Mouse (Mus musculus) forelimb bud, embryonic 11.5 days (tissue): ENCODE results near the gene Wdr31.
A peak's percentile ranks its signal among the peaks of the same experiment; 100 is the strongest.

ENCODE experiments used
- DNase-seq: peaks from one replicate; pipeline ENCODE4 v3.0.0-alpha.2; 2012; ENCODE audit warnings: low read depth, low spot score

Wdr31 gene

DNA sequence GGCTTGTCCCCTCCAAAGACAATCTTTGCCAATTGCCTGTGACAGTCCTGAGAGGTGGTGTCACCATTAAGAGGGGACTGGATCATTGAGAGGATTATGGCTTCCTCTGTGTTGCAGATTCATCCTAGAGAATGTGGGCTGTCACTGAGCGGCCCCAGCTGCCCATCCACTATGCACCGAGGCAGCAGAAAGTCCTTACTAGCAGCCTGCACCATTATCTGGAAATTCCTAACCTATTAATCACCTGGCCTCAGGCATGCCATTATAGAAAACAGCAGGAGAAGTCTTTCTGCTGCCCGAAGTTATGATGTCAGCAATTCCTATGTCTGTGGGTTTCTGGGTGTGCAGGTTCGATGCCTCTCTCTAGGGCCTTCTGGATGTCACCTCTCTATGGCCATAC lies 29.7 kb downstream of the Wdr31 start:
- DNase-seq = peak; percentile 9

DNA sequence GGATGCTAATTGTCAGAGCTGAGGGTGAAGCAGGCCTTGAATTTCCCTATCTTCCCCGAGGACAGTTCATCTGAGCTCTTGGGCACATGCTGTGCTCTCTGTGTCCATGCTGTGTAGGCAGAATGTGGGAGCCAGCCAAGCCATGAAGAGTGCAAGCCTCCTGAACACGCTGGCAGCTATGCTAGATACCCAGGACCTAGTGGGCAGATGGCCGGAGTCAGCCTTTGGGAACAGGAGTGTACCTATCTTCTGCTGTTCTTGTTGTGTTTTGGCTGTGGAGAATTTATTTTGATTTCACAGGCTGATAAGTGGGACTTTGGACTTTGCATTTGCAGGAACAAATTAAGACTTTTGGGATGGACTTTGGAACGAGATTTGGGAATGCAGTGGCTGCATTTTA lies 30.2 kb downstream of the Wdr31 start:
- DNase-seq = no peak

DNA sequence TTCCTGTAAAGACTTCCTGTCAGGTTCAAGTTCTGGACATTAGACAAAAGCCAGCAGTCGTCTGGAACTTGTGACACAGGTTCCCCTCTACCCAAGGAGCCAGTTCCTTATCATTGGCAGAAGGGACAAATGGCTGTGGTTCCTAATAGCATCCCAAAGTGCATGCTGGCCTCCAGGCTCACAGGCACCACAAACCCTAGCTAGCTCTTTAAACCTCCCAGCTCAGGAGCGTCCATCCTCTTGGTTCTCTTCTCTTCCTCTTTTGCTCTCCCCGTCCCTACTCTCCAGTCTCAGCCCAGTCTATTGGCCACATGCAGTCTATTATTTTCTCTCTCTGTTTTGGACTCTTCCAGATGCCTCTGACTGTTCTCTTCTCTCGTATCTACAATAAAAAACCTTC lies 30.9 kb downstream of the Wdr31 start:
- no peak for DNase-seq

DNA sequence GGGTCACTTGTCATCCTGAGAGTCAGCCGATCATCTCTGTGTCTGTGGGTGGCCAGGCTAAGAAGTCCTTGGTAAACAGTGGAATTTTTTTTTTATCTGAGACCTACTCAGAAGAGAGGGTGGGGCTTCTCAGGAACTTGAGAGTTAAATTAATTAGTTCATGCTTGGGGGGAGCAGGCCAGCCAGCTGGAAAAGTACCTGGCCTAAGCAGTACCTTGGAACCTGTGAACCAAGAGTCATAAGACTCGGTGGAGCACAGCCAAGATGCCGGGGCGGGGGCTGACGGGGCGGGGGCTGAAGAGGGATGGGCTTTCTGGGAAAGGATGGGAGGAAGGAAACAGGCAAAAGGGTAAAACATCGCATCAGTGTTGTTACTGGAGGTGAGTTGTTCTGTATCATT lies 32.8 kb downstream of the Wdr31 start:
- no peak for DNase-seq

DNA sequence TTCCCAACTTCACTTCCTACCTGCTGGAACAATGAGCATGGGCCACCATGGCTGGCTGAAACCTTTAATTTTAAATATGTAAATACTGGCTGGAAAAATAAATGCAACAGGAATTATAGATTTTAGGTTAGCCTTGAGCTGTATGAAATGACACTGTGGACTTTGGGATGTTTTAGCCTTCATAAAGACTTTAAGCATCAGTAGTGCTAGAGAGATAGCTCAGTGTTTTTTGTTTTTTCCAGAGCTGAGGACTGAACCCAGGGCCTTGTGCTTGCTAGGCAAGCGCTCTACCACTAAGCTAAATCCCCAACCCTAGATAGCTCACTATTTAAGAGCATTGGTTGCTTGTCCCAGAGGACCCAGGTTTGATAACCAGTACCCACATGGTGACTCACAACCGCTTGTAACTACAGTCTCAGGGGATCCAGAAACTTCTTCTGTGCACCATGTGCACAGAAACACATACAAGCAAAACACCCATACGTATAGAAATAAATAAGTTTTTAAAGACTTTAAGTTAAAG lies 33.4 kb downstream of the Wdr31 start:
- DNase-seq = no peak

DNA sequence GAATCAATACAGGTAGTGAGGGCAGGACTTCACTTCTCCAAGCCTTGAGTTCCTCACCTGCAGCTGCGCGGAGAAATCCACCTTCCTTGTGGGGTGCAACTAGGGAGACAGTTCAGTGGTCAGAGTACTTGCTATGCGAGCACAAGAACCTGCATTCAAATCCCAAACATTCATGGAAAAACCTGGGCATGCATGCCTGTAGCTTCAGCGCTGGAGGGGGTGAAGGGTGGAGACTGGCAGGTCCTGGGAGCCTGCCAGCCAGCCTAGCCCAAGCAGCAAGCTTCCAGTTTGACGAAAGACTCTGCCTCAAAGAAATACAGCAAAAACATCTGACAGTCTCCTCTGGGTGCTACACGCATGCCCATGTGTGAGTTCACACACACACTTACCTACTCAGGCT lies 35.6 kb downstream of the Wdr31 start, which contains the start of gene Rnf183:
Rnf183 (minus strand) TSS at position 172 of the 400 bp plus-strand sequence.
- DNase-seq = no peak

DNA sequence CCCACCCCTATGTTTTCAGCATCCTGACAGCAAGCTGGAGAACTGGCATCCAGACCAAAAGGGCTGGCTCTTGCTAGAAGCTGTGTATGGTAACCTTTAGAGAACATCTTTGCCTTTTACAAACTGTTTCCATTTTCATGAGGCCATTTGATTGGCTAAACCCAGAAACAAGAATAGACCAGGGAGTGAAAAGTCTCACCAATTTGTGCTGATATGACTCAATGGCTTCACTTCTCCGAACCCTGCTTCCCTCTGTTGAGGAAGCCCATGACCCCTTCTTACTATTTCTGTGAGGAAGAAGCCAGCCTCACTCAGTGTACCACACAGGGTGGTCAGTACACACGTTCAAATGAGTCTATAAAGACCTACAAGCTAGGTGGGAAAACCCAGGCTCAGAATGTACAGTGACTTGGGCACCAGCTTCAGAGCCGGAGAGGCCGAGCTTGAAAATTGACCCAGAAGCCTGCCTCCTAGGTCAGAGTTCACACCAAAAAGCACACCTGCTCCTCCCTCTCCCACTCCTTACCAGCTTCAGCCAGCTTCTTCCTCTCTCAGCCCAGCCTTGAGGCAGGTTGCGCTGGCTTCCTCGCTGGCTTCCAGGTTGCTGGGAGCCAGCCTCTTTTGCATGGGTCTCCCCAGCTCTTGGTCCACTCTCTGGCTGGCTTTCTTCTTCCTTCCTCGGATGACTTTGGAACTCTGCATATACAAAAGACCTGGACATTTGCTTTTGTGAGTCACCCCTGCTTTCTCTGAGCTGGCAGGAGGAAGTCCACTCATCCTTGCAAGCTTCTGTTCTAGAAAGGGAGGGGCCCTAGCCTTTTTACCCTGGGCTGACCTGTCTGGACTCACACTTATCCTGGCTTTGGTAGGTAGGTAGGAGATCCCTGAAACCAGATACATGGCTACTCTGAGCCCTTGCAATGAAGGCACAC lies 36.5 kb downstream of the Wdr31 start:
- DNase-seq = no peak

DNA sequence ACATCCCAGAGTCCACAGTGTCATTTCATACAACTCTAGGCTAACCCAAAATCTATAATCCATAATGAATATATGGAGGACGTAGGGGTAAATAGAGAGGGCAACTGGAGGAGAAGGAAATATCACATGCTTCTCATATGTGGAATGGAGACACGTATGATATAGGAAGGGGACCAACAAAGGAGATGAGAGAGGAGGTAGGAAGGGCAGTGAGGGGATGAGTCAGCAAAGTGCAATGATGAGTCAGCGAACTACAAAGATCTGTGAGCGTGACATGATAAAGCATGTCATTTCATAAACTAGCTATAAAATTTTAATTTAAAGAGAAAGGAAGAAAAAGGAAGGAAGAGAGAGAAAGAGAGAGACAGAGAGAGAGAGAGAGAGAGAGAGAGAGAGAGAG lies 39.2 kb downstream of the Wdr31 start:
- no peak for DNase-seq

DNA sequence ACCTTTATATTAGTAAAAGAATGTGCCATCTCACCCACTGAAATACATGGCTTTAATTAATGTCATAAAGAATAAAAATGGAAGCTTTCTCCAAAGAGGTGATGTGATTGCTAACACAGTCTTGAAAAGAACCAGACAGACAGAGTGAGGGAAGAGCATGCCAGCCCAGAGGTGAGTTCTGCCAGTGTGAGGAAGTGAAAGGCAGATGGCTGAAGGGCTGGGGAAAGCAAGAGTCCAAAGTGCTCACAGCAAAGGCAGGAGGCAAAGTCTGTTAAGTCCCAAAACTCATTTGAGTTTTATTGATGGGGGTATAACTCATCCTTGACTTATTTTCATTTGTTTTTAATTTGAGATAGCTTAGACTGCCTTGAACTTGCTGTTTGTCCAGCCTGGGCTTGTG lies 40.0 kb downstream of the Wdr31 start:
- no peak for DNase-seq

DNA sequence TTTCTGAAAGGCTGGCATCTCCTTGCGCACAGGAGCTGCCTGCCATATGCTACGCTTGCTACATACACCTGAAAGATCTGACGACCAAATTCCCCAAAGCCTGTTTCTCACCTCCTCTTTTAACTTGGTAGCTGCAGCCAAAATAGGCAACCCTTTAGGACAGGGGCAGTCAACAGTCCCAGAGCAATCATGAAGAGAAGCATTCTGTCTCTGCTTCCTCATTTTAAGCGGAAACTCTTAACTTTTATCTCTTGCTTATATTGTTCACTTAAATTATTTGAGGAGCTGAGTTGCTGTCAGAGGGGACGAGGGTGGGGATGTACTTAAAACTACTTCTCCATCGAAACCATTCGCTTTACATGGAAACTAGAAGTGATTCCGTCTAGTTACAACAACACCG lies 41.1 kb downstream of the Wdr31 start:
- DNase-seq = no peak

DNA sequence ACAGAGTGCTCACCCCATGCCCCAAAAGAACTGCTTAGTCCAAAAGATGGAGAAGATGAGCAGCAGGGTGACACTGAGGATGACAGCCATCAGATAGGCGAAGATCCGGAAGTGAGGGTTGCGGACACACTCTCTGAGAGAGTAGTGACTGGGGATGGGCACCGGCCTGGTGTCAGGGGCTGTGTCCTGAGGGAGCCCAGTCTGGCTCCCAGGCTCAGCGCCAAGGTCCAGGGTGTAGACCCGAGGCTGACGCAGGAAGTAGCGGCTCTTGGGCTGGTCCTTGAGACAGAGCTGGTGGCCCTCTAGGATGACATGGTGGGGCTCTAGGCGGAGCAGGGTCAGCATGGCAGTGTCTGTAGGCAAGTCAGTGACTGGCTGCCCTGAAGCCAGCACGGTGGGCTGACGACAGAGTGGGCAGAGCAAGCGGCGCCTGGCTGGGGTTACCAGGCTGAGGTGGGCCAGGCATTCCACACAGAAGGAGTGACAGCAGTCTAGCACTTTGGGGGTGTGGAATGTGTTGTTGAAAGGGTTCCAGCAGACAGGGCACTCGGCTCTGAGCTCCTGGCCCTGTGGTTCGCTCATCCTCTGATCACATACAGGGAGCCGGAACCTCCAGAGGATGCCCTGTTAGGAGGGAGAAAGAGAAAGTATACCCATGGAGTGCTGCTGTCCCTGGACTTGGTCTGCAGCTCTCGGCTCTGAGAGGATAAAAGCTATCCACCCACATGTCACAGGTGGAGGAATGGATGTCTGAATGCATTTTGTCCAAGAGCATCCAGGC lies 42.5 kb downstream of the Wdr31 start:
- no peak for DNase-seq

DNA sequence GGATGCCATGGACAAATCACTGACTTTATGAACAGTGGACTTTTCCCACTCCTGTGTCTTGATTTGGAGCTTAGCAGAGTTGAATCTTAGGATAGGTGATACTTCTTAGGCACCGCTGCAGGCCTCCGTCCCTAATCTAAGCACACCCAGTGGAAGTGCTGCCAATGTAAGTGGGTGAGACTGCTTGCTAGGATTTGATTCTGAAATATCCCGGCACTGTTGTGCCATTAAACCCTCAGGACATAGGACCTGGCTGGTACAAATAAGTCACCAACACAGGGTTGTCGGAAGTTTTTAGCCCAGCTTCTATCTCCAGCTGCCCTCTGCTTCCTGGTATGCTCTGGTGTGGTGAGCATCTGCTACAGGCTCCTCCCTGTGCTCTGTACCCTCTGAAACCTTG lies 44.8 kb downstream of the Wdr31 start:
- DNase-seq = no peak

DNA sequence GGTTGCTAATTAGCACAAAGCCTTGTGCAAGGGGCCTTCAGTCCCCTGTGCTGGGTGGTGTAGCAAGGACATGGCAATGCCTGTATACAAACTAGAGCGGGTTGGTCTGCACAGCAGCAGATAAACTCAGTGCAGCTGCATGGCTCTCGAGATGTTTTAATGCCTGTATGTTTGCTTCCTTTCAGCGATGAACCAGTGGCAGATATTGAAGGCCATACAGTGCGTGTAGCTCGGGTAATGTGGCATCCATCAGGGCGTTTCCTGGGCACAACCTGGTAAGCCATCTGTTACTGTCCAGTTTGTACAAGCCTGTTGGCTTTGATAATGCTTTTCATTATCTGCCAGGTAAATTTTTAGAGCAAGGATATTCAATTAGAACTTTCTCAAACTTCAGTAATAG lies 51.6 kb downstream of the Wdr31 start:
- no peak for DNase-seq

DNA sequence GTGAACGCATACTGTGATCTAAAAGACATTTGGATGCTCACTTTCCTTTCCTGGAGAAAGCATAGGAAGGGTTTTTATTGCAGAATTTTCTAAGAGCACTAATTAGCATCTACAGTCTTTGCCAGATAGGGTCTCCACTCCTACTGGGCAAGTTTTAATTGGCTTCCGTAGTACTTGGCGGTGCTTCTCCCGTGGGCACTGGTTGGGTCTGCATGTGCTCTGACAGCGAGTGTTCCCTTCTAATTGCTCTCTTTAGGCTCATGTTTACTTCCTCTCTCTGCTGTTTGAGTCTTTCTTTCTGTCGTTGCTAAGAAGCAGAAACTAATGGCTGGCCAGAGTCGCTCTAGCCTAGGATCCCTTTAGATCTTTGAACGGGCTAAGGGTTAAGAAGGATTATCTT lies 52.2 kb downstream of the Wdr31 start:
- DNase-seq = no peak

DNA sequence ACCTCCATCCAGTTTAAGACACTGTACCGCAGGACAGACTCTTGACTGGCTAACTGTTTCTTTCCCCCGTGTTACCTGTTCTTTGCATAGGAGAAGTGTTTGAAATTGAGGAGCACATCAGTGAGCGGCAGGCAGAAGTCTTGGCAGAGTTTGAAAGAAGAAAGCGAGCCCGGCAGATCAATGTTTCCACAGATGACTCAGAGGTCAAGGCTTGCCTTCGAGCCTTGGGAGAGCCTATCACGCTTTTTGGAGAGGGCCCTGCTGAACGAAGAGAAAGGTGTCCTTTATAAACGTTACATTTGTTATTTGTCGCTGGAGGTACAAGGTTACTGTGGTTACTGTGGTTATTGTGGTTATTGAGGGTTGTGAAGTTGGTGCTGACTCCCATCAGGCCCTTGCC lies 59.1 kb downstream of the Wdr31 start:
- DNase-seq = no peak

DNA sequence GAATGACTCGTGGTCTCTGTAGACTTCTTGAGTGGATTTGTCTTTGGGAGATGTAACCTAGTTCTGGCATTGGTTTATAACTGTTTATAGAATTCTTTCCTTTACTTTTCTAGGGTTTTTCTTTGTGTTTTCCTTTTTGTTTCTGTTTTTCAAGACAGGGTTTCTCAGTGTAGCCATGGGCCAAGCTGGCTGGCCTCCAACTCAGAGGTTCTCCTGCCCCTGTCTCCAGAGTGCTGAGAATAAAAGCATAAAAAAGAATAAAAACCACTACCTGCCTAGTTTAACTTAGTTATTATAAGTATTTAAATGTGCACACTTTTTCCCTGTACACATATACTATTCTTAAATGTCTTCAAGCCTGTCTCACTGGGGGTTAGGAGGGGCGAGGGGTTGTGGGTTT lies 60.4 kb downstream of the Wdr31 start:
- no peak for DNase-seq

DNA sequence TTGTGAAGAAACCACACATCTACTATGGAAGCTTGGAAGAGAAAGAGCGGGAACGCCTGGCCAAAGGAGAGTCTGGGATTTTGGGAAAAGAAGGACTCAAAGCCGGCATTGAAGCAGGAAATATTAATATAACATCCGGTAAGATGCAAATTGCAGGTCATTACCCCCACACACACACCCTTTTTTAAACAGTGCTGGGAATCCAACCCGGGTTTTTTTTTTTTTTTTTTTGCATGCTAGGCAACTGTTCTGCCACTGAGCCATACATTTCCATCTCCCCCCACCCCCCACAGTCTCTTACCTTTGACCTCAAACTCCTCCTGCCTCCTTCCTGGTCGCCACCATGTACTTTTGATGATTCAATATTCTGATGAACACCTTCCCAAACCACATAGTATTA lies 61.1 kb downstream of the Wdr31 start:
- no peak for DNase-seq

DNA sequence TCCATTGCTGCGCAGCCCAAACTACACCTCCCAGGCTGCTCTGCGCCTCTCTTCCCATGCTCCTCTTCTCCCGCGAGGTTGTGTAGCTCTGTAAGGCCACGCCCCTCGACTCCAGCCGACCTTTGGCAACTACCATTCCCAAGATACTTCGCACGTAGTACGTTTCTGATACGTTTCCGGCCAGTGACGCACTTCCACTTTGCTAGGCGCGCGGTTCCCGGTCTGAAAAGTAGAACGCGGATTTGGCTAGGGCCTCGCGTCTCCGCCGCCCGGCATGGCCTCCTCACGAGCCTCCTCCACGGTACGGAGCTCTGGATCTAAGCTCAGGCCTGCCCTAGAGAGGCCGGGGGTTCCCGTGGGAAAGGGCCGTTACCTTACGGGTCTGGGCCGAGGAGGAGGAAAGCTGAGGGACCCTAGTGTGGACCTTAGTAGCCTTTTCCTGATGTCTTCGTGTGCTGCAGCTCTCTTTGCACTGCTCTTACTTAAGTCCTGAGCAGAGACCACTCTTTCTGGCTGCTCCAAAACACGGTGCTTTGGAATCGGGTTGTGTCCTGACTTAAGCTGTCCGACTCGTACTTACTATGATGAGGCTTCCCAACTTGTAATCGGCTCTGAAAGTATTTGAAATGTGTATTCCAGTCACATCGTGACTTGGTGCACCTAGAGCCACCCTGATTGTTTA lies 62.0 kb downstream of the Wdr31 start, which contains the start of the genes Cdc26 and Prpf4:
Cdc26 (minus strand) TSS at position 42 of the 682 bp plus-strand sequence.
Prpf4 (plus strand) TSS at position 197 of the 682 bp plus-strand sequence.
- DNase-seq = peak; percentile 99

DNA sequence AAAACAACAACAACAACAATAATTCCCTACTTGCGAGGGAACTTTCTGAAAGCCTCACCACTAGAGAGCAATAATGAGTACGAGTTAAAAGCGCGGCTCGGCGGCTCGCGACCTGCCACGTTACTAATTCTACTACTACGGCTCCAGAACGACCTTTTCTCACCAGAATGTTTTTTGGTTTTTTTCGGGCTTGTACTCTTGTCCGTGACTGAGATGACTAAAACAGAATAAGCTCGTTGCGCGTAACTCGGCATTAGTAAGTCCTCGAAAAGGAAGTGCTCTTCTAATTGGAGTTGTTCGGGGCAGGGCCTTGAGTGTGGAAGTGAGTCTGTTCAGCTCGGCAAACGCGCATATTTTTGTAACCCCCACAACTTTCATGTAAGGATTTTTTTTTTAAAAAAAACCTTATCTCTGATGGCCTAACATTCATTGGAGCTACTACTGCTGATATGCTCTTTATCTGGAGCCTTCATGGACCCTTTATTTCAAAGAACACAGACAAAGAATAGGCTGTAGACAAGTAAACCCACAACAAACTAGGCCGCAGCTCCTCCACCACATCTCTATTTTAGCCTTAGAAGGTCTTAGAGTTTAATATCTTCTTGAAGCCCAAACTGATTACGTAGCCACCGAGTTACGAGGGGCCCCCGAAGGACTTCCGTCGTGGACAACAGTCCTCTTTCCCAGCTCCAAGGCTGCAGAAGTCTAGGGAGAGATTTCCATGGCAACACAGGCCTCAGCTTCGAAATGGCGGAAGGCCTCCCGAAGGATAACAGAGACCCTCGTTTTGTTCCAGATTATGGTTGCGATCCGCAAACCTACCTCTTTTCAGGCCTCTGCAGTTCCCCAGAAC lies 62.7 kb downstream of the Wdr31 start:
- DNase-seq = peak; percentile 59

DNA sequence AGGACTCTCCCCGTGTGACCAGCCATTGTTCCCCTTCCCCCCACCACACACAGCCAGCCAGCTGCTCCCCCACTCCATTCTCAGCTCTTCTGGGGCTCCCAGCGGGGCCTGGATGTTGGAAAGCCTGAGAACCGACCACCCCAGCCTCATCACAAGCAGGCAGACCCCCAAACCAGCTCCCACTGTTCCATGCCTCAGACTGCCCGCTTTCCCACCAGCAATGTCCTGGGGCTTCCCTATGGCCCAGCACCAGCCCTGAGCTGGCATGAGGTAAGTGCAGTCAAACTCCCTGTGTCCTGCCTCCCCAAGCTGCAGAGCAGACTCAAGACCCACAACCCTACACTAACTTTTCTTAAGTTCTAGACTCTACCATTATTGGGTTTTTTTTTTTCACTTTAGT lies 64.6 kb downstream of the Wdr31 start:
- DNase-seq = no peak

DNA sequence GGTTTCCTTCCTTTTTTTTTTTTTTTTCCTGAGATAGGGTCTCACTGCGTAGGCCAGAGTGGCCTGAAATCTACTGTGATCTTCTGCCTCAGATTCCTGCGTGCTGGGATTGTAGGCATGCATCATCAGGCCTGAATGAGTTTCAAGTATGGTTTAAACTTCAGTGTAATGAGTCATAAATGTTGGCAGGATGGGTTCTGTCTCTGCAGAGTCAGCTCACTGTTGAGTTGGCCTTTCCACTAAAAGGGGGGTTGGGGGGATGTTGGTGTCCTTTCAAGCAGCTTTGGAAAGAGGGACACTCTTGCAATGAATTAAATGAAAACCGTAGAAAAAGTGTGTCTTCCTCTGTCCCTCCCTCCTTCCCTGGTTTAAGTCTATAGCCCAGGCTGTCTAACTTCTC lies 71.7 kb downstream of the Wdr31 start:
- DNase-seq = no peak
